Mouse (Mus musculus): ENCODE measurements around the gene Gm21788.
"Not testable (repeated sequence)": the region's sequence is repeated elsewhere in the genome, so short reads cannot be mapped to it uniquely, and the experiment has no call there.

The Gm21788 gene

DNA sequence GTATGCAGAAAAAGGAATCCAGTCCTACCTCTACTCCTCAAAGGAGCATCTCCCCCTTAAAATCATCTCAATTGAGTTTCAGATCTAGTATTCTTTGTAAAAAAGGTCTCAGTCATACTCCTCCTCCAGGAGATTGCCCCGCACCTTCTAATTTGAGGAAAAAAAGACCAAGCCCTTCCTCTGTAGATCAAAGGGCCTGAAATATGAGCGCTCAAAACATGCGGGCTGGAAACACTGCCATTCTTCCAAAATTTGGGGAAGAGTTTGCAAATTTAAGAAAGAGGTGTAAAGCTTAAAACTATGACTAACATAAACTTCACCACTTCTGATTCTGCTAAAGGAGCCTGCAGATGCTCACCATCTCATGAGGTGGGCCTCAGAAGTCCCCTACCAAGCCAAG, at the start of gene Gm21788:
Gm21788 (plus strand) TSS at position 301 of the 400 bp plus-strand sequence.
- DNase-seq = not testable (repeated sequence)

All from embryo, embryonic 11 days (tissue).